Mouse (Mus musculus): ENCODE results near the gene Hist2h2aa1.
A peak's percentile ranks its signal among the peaks of the same experiment; 100 is the strongest.
"Not testable (repeated sequence)": the region's sequence is repeated elsewhere in the genome, so short reads cannot be mapped to it uniquely, and the experiment has no call there.

Gene Hist2h2aa1

GRCm38 (mm10) chr3:96245003-96245886 is at the start of gene Hist2h2aa1:
Hist2h2aa1 (plus strand) TSS chr3:96245497.
- DNase-seq, result peak; percentile 89

- no peak for DNase-seq
Observed at GRCm38 (mm10) chr3:96195616-96196313, 49.5 kb upstream of the Hist2h2aa1 start.

- no peak for DNase-seq
Observed at GRCm38 (mm10) chr3:96196437-96197128, 48.7 kb upstream of the Hist2h2aa1 start.

GRCm38 (mm10) chr3:96197129-96197749 is 48.1 kb upstream of the Hist2h2aa1 start:
- peak; percentile 93 for DNase-seq

GRCm38 (mm10) chr3:96198181-96198580 is 47.1 kb upstream of the Hist2h2aa1 start:
- peak; percentile 59 for DNase-seq

- not testable (repeated sequence) for DNase-seq
Observed at GRCm38 (mm10) chr3:96198601-96199251, 46.6 kb upstream of the Hist2h2aa1 start.

GRCm38 (mm10) chr3:96199731-96200130 is 45.6 kb upstream of the Hist2h2aa1 start:
- no peak for DNase-seq

- no peak for DNase-seq
Observed at GRCm38 (mm10) chr3:96207819-96208218, 37.5 kb upstream of the Hist2h2aa1 start.

- no peak for DNase-seq
Observed at GRCm38 (mm10) chr3:96209242-96209641, 36.1 kb upstream of the Hist2h2aa1 start.

GRCm38 (mm10) chr3:96219191-96219641 is 26.1 kb upstream of the Hist2h2aa1 start:
- DNase-seq, result peak; percentile 53

- peak; percentile 92 for DNase-seq
Observed at GRCm38 (mm10) chr3:96219661-96220130, 25.6 kb upstream of the Hist2h2aa1 start, which contains the start of the genes Bola1 and Hist2h2ab. Bola1 (minus strand) TSS chr3:96219709. Hist2h2ab (plus strand) TSS chr3:96219865.

- DNase-seq, result not testable (repeated sequence)
Observed at GRCm38 (mm10) chr3:96220131-96220764, 25.0 kb upstream of the Hist2h2aa1 start.

- peak; percentile 97 for DNase-seq
Observed at GRCm38 (mm10) chr3:96220765-96221639, 24.3 kb upstream of the Hist2h2aa1 start, which contains the start of the genes Hist2h2ac and Hist2h2be. Hist2h2ac (minus strand) TSS chr3:96220880. Hist2h2be (plus strand) TSS chr3:96221119.

- peak; percentile 33 for DNase-seq
Observed at GRCm38 (mm10) chr3:96221640-96222038, 23.7 kb upstream of the Hist2h2aa1 start.

GRCm38 (mm10) chr3:96222774-96223173 is 22.5 kb upstream of the Hist2h2aa1 start:
- no peak for DNase-seq

- DNase-seq, result no peak
Observed at GRCm38 (mm10) chr3:96225421-96225820, 19.9 kb upstream of the Hist2h2aa1 start.

GRCm38 (mm10) chr3:96226695-96227648 is 18.3 kb upstream of the Hist2h2aa1 start:
- no peak for DNase-seq

GRCm38 (mm10) chr3:96228828-96229227 is 16.5 kb upstream of the Hist2h2aa1 start:
- no peak for DNase-seq

GRCm38 (mm10) chr3:96230404-96230803 is 14.9 kb upstream of the Hist2h2aa1 start:
- DNase-seq, result no peak

Measured in kidney, adult 9 months (tissue).